In genomic region chr13:99679430-99679829, GRCm38 (mm10) we compare ENCODE assay signal across 11 mouse cellular contexts.
DNase-seq lines count a peak whose midpoint lies in the region; ATAC-seq and TF ChIP-seq lines count a peak whose summit lies in the region.
"Had no signal": no experiment of that assay in that cellular context is flagged by ENCODE, and none has a peak within 500 bp of the region (broad histone marks: within the 10 kb centered on the region; RNA-seq: fewer than 3 reads in every experiment).

No protein-coding gene starts in this region.

- intact Hi-C loops in heart, postnatal 36 days (cut with DNase I) = no loop called here
- intact Hi-C loops in left cerebral cortex, postnatal 10 days (cut with DNase I) = no loop called here

- no peaks in the 10 kb centered on the region for H3K4me1 ChIP-seq in lung, embryonic 14.5 days (ENCODE audit: insufficient read depth)
- H3K4me1 ChIP-seq in lung, adult 2 months (ENCODE audit: control insufficient read depth, insufficient read depth, low read length) = no peaks in the 10 kb centered on the region
- H3K4me1 ChIP-seq in midbrain, embryonic 15.5 days = 0 out of 2 replicates have a peak, but pooled peaks cover 5% of the 10 kb centered on the region
- no peaks in the 10 kb centered on the region for H3K4me1 ChIP-seq in intestine, embryonic 15.5 days (replicated peaks)

- no peaks in the 10 kb centered on the region for H3K36me3 ChIP-seq in lung, embryonic 14.5 days (ENCODE audit: insufficient read depth)
- H3K36me3 ChIP-seq in midbrain, embryonic 15.5 days (replicated peaks) = no peaks in the 10 kb centered on the region
- H3K36me3 ChIP-seq in intestine, embryonic 15.5 days = no peaks in the 10 kb centered on the region

- no peak overlapping the region for H3K9ac ChIP-seq in lung, embryonic 14.5 days
- H3K9ac ChIP-seq in midbrain, embryonic 15.5 days = no peak overlapping the region
- H3K9ac ChIP-seq in intestine, embryonic 15.5 days = no peak overlapping the region

- no peak for TF ChIP-seq CTCF in lung, embryonic 14.5 days (IDR thresholded peaks at IDR 0.05; ENCODE audit: low read depth)
- TF ChIP-seq CTCF in lung, adult 2 months (IDR thresholded peaks at IDR 0.05; ENCODE audit: insufficient read depth, low read length) = no peak

- ATAC-seq in lung, embryonic 14.5 days (ENCODE audit: insufficient read depth) = peak; percentile 74; the same call in 1 of the 2 replicates
- ATAC-seq in midbrain, embryonic 15.5 days (replicated peaks) = peak; percentile 63; the same call in 1 of the 2 replicates
- no peak for ATAC-seq in intestine, embryonic 15.5 days
- ATAC-seq: forebrain, embryonic 16.5 days had no signal

- no peak for TF ChIP-seq POLR2A in lung, adult 2 months (IDR thresholded peaks at IDR 0.05; ENCODE audit: borderline replicate concordance, extremely low read depth, low read depth, low read length)

- no peaks in the 10 kb centered on the region for H3K9me3 ChIP-seq in lung, embryonic 14.5 days (ENCODE audit: low read depth, low read length)
- H3K9me3 ChIP-seq in midbrain, embryonic 15.5 days = no peaks in the 10 kb centered on the region
- H3K9me3 ChIP-seq in intestine, embryonic 15.5 days = no peaks in the 10 kb centered on the region

- H3K27ac ChIP-seq in lung, embryonic 14.5 days (ENCODE audit: low read depth) = no peak overlapping the region
- no peak overlapping the region for H3K27ac ChIP-seq in midbrain, embryonic 15.5 days
- no peak overlapping the region for H3K27ac ChIP-seq in intestine, embryonic 15.5 days
- H3K27ac ChIP-seq: kidney, postnatal 0 days had no signal

- WGBS in lung, embryonic 14.5 days = 17% methylated on average over 2 of the region's 2 CpGs
- 10% methylated on average over 2 of the region's 2 CpGs for WGBS in lung, adult 2 months
- 22% methylated on average over 2 of the region's 2 CpGs for WGBS in midbrain, embryonic 15.5 days
- WGBS in intestine, embryonic 15.5 days = 22% methylated on average over 2 of the region's 2 CpGs

- DNase-seq in lung, embryonic 14.5 days = peak; percentile 61
- DNase-seq in lung, adult 2 months = no peak
- peak; percentile 52 for DNase-seq in embryo, embryonic 10.5 days (ENCODE audit: low spot score)
- peak; percentile 10 to 24 for DNase-seq in heart, postnatal 36 days
- no peak for DNase-seq in left cerebral cortex, postnatal 10 days (ENCODE audit: extremely low spot score in 1 of 2, low spot score in 2 of 2)
- no peak for DNase-seq in layer of hippocampus, adult 18-20 months (ENCODE audit: low spot score in 2 of 2)
- DNase-seq: thymus, adult 2 months had no signal

- no peak overlapping the region for H3K4me3 ChIP-seq in lung, embryonic 14.5 days (ENCODE audit: low read depth, low read length)
- no peak overlapping the region for H3K4me3 ChIP-seq in lung, adult 2 months (replicated peaks; ENCODE audit: extremely low read depth, low read depth, low read length)
- no peak overlapping the region for H3K4me3 ChIP-seq in midbrain, embryonic 15.5 days
- no peak overlapping the region for H3K4me3 ChIP-seq in intestine, embryonic 15.5 days (replicated peaks)

- no peak overlapping the region for H3K4me2 ChIP-seq in lung, embryonic 14.5 days
- H3K4me2 ChIP-seq in midbrain, embryonic 15.5 days = no peak overlapping the region
- no peak overlapping the region for H3K4me2 ChIP-seq in intestine, embryonic 15.5 days (replicated peaks)

- no peaks in the 10 kb centered on the region for H3K27me3 ChIP-seq in lung, embryonic 14.5 days (ENCODE audit: insufficient read depth, low read length)
- no peaks in the 10 kb centered on the region for H3K27me3 ChIP-seq in midbrain, embryonic 15.5 days (replicated peaks)
- H3K27me3 ChIP-seq in intestine, embryonic 15.5 days (replicated peaks) = no peaks in the 10 kb centered on the region

Comparison
In these comparisons a context has a peak if more than half of its experiments do, and no peak if none do; other contexts are left out.
1. DNase-seq: peak in lung, embryonic 14.5 days (single experiment), embryo, embryonic 10.5 days (single experiment) and heart, postnatal 36 days (2 of 2); none in lung, adult 2 months (single experiment), left cerebral cortex, postnatal 10 days (0 of 2) and layer of hippocampus, adult 18-20 months (0 of 2).